Mouse (Mus musculus) heart, embryonic 11.5 days (tissue): Measurements from ENCODE around the gene Obsl1. TPM values are rescaled to one million over a fixed set of nuclear protein-coding genes. Genes with fewer than 3 reads are reported as not detected.

Source experiments
- ATAC-seq: fragments of 200-750 bp; cut with Nextera tagmentation; replicated peaks from 2 replicates; pipeline ENCODE4 v1.8.0; 2017; ENCODE audit warnings: moderate library complexity; ENCODE audit not compliant: insufficient number of reproducible peaks, low FRiP score, low TSS enrichment
- H3K27ac ChIP-seq: fragments of 300-500 bp; sonication (generic); 2 replicates; pipeline ENCODE4 v1.5.1; 2014; ENCODE audit warnings: mild to moderate bottlenecking, low read depth, low read length
- H3K27me3 ChIP-seq: fragments of 300-500 bp; sonication (generic); 2 replicates; pipeline ENCODE4 v1.6.1; 2014; ENCODE audit warnings: mild to moderate bottlenecking, low read length, mixed read lengths; ENCODE audit not compliant: control insufficient read depth, insufficient read depth
- H3K36me3 ChIP-seq: fragments of 300-500 bp; sonication (generic); 2 replicates; pipeline ENCODE4 v1.6.1; 2014; ENCODE audit warnings: mild to moderate bottlenecking, low read length, moderate library complexity, mixed read lengths; ENCODE audit not compliant: control insufficient read depth, insufficient read depth
- H3K4me1 ChIP-seq: fragments of 300-500 bp; sonication (generic); 2 replicates; pipeline ENCODE4 v1.6.1; 2014; ENCODE audit warnings: low read length; ENCODE audit not compliant: control insufficient read depth, insufficient read depth
- H3K4me2 ChIP-seq: fragments of 300-500 bp; sonication (generic); 2 replicates; pipeline ENCODE4 v1.6.1; 2014; ENCODE audit warnings: mild to moderate bottlenecking, moderate library complexity
- H3K4me3 ChIP-seq: fragments of 300-500 bp; sonication (generic); 2 replicates; pipeline ENCODE4 v1.5.1; 2014; ENCODE audit warnings: low read depth, low read length
- H3K9ac ChIP-seq: fragments of 300-500 bp; sonication (generic); 2 replicates; pipeline ENCODE4 v1.6.1; 2014; ENCODE audit warnings: mild to moderate bottlenecking, low read depth, low read length, moderate library complexity
- H3K9me3 ChIP-seq: fragments of 300-500 bp; sonication (generic); replicated peaks from 2 replicates; pipeline ENCODE4 v1.6.1; 2016; ENCODE audit warnings: low read length; ENCODE audit not compliant: control insufficient read depth
- WGBS: fragments of 180-500 bp; shearing (Covaris S2); extraction: QIAGEN DNeasy Blood & Tissue Kit; methylation state at CpG from one replicate; pipeline ENCODE4 v1.1.7; 2014; ENCODE audit not compliant: insufficient replicate concordance; 5-methylcytosine and 5-hydroxymethylcytosine counted together
- polyA plus RNA-seq: library from polyadenylated mRNA; unstranded; fragments of >200 nt; fragmentation: Nextera tagmentation; extraction: Ambion mirVana; gene quantifications from 2 replicates; pipeline ENCODE4 v1.2.1, GENCODE M21; 2014

Obsl1 gene
- 98.8 and 102 TPM in 2 replicates for polyA plus RNA-seq

DNA sequence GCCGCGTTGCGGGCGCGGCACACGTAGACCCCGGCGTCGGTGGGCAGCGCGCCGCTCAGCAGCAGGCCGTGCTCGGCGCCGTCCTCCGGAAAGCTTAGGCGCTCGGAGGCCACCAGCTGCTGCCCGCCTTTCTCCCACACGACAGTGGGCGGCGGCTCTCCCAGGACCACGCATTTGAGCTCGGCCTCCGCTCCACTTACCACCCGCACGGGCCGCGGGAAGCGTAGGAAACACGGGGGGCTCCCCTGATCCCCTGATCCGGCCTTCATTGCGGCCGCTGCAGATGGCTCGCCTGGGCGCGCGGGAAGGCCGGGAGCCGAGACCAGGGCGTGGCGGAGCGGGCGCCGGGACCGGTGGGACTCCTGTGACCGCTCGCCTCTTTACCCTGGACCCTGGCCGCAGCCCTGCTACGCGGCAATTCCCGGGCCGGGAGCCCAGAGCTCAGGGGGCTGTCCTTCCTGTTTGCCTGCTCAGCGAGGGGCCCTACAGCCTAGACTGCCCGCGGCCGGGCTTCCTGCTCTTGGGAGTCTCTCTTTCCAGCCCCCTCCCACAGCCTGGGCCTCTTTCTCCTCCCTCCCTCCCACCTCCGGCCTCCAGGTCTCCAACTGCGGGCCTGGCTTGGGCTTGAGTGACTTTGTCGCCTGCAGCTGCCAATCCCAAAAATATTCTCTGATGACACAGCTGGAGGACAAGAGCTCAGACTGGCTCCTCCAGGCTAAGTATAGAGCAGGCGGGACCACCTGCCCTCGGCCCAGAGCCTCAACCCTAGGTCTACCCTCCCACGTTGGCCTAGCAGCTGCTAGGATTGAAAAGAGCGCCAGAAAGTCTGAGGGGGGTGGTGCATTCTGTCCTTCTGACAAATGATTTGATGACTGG, at the start of gene Obsl1:
Gene Obsl1 (minus strand): TSS at position 497 of the 876 bp plus-strand sequence.
- H3K4me1 ChIP-seq = peaks cover 54% of the 10 kb centered on the region
- peak within 1 kb of the TSS; percentile 100 for H3K27ac ChIP-seq
- H3K36me3 ChIP-seq = peaks cover 20% of the 10 kb centered on the region
- peak within 1 kb of the TSS; percentile 97 for H3K9ac ChIP-seq
- peak within 1 kb of the TSS; percentile 65 for H3K4me2 ChIP-seq
- under 1% methylated on average over 60 of the region's 65 CpGs for WGBS
- H3K4me3 ChIP-seq = peak within 1 kb of the TSS; percentile 78
- no peaks in the 10 kb centered on the region for H3K27me3 ChIP-seq
- peak; percentile 86 for ATAC-seq
- no peaks in the 10 kb centered on the region for H3K9me3 ChIP-seq

DNA sequence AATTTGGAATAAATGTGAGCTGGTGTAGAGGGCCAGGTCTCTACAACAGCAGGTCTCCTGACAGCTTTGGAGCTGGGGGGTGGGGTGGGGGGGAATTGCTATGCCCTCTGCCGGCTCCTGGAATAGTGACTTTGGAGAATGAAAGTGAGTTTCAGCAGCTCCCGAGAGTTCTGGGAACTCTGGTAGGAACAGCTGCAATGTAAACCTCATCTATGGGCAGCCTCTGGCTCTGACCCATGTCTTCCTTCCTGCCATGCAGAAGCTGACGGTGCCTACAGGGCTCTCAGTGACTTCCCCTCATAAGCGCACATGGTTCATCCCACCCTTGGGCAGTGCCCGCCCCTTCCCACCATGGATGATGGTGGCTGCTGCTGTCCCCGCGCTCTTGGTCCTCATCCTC, 49.4 kb upstream of the Obsl1 start:
- Histone ChIP-seq H3K4me1 (peaks cover 17% of the 10 kb centered on the region), H3K4me2 (no peak overlapping the region), H3K27me3 (no peaks in the 10 kb centered on the region), H3K36me3 (peaks cover 14% of the 10 kb centered on the region), H3K27ac (no peak overlapping the region), H3K9ac (no peak overlapping the region), H3K4me3 (no peak overlapping the region), H3K9me3 (no peaks in the 10 kb centered on the region)
- 88% methylated on average over 7 of the region's 7 CpGs for WGBS
- ATAC-seq = no peak

DNA sequence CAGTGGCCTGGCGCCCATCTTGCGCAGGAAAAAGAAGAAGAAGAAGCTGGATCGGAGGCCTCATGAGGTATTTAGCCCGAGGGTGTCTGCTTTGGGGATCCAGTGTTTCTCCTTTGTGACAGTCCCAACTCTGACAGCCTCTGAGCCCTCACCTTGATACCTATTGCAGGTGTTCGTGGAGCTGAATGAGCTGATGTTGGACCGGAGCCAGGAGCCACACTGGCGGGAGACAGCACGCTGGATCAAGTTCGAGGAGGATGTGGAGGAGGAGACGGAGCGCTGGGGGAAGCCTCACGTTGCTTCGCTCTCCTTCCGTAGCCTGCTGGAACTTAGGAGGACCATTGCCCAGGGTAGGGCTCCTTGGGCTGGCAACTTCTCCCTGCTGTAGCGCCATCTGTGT, 44.3 kb upstream of the Obsl1 start:
- WGBS = 80% methylated on average over 15 of the region's 15 CpGs
- H3K4me3 ChIP-seq = no peak overlapping the region
- H3K27ac ChIP-seq = no peak overlapping the region
- H3K27me3 ChIP-seq = no peaks in the 10 kb centered on the region
- H3K9me3 ChIP-seq = no peaks in the 10 kb centered on the region
- H3K36me3 ChIP-seq = peaks cover 9% of the 10 kb centered on the region
- H3K4me2 ChIP-seq = no peak overlapping the region
- peaks cover 15% of the 10 kb centered on the region for H3K4me1 ChIP-seq
- H3K9ac ChIP-seq = no peak overlapping the region
- no peak for ATAC-seq

DNA sequence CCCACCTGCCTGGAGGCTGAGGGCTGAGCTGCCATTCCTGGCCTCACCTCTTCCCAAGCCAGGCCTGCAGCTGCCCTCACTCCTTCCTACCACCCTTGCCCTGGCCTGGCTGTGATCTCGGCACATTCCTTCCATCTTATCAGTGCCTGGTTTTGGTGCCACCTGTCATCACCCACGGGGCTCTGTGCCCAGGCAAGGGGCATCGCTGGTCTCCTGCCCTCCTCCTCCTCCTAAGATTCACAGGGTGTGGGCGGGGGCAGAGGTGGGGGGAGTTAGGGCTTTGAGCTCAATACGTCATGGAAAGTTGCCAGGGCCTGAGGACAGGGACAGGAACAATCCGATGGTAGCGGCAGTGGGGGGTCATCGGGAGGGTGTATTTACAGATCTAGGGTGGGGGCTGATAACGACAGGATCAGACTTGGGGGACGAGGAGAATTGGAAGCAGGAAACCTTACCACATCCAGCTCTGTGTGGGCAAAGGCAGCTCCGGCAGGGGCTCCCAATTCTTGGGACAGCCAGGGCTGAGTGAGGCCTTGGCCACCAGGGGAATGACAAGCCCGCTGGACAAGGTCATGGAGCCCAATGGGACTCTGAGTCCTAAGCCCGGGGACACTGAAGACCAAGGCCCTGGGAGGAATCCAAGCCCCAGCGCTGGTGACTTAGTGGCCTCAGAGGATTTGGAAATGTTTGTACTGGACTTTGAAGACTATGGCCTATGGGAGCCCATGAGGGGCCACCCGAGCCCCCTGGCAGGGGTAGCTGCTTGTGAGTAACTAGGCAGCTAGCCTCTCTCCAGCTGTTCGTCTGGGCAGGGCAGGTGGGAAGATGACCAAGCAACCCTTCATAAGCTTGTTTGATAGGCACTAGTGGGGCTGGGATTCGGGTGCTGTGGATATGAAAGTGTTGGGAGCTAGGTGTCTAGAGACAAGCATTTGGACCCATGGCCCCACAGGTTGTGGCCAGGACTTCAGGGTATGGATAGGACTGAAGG, 43.3 kb upstream of the Obsl1 start:
- Histone ChIP-seq H3K4me1 (peaks cover 15% of the 10 kb centered on the region), H3K36me3 (peaks cover 7% of the 10 kb centered on the region), H3K4me2 (no peak overlapping the region), H3K9me3 (no peaks in the 10 kb centered on the region), H3K9ac (no peak overlapping the region), H3K27me3 (no peaks in the 10 kb centered on the region), H3K27ac (no peak overlapping the region), H3K4me3 (no peak overlapping the region)
- no peak for ATAC-seq
- WGBS = 62% methylated on average over 17 of the region's 17 CpGs

DNA sequence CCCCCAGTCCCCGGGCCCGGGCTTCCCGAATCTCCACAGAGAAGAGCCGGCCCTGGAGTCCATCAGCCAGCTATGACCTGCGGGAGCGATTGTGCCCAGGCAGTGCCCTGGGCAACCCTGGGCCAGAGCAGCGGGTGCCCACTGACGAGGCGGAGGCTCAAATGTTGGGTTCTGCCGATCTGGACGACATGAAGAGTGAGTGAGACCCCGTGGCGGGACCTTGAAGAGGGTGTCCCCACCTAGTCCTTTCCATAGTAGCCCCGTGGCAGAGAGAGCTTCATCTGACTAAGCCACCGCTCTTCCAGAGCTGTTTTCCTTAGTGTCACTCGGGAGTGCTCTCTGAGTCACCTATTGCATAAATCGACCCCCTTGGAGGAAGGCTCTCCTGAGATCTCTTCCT, 42.6 kb upstream of the Obsl1 start:
- ATAC-seq = no peak
- WGBS = 82% methylated on average over 17 of the region's 17 CpGs
- Histone ChIP-seq H3K27ac (no peak overlapping the region), H3K4me3 (no peak overlapping the region), H3K27me3 (no peaks in the 10 kb centered on the region), H3K4me2 (no peak overlapping the region), H3K9me3 (no peaks in the 10 kb centered on the region), H3K4me1 (peaks cover 15% of the 10 kb centered on the region), H3K9ac (no peak overlapping the region), H3K36me3 (peaks cover 7% of the 10 kb centered on the region)

DNA sequence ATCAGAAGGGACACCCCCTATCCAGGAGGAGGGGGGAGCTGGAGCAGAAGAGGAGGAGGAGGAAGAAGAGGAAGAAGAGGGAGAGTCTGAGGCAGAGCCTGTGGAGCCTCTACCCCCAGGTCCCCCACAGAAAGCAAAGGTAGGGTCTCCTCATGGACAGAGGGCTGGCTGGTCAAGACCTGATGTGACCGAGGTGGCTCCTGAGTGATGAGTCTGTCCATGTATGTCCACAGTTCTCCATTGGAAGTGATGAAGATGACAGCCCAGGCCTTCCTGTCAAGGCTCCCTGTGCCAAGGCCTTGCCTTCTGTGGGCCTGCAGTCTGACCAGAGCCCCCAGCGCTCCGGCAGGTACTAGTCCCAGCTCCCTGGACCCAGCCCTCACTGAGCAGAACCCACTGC, 41.8 kb upstream of the Obsl1 start:
- Histone ChIP-seq H3K36me3 (peaks cover 3% of the 10 kb centered on the region), H3K27me3 (no peaks in the 10 kb centered on the region), H3K4me3 (no peak overlapping the region), H3K9ac (no peak overlapping the region), H3K9me3 (no peaks in the 10 kb centered on the region), H3K4me2 (no peak overlapping the region), H3K4me1 (peaks cover 15% of the 10 kb centered on the region), H3K27ac (no peak overlapping the region)
- WGBS = 97% methylated on average over 3 of the region's 3 CpGs
- no peak for ATAC-seq

DNA sequence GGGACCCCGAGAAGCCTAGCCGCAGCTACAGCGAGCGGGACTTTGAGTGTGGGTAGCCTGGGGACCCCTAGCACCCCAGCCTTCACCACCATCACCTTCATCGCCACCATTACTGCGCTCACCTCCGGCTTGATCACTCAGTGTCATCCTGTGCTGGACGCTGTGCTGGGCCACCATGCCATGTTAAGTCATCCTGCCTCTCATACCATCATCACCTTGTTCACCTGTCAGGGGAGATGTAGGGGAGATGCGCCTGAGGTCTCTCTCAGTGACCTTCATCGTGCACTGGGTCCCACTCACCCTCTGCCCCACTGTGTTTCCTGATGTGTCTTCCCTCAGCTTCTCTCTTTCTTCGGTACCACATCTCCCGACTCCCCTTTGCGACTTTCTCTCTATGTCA, 41.1 kb upstream of the Obsl1 start:
- Histone ChIP-seq H3K4me3 (peak overlapping the region; percentile 79), H3K4me1 (peaks cover 15% of the 10 kb centered on the region), H3K9me3 (no peaks in the 10 kb centered on the region), H3K4me2 (peak overlapping the region; percentile 78), H3K27me3 (no peaks in the 10 kb centered on the region), H3K27ac (no peak overlapping the region), H3K36me3 (peaks cover 3% of the 10 kb centered on the region; the same call in 1 of the 2 replicates), H3K9ac (peak overlapping the region; percentile 93; the same call in 1 of the 2 replicates)
- WGBS = 94% methylated on average over 13 of the region's 13 CpGs
- ATAC-seq = no peak
